Mouse (Mus musculus) bone marrow, adult 2 months (tissue): ENCODE data around the gene Ppan. TPM values are rescaled to one million over a fixed set of nuclear protein-coding genes. Genes with fewer than 3 reads are reported as not detected.

Source experiments
- H3K27ac ChIP-seq: fragments of 200-500 bp; 2 replicates; pipeline ENCODE4 v1.5.1; 2012; ENCODE audit warnings: low read depth, mild to moderate bottlenecking, control low read depth, inconsistent platforms, low read length; ENCODE audit not compliant: control insufficient read depth, poor library complexity, insufficient read depth
- H3K4me1 ChIP-seq: fragments of 200-500 bp; 2 replicates; pipeline ENCODE4 v1.6.1; 2011; ENCODE audit warnings: low read length; ENCODE audit not compliant: control insufficient read depth, insufficient read depth
- H3K4me3 ChIP-seq: fragments of 200-500 bp; replicated peaks from 2 replicates; pipeline ENCODE3; 2011; ENCODE audit warnings: mild to moderate bottlenecking, low read depth, low read length, control low read depth; ENCODE audit not compliant: control insufficient read depth
- CTCF ChIP-seq: fragments of 200-500 bp; IDR thresholded peaks from 2 replicates; pipeline ENCODE4 v1.5.1; 2011; ENCODE audit warnings: low read length, control low read depth; ENCODE audit not compliant: control insufficient read depth, insufficient read depth
- POLR2A ChIP-seq: fragments of 200-500 bp; IDR thresholded peaks from 2 replicates; pipeline ENCODE4 v1.6.1; 2011; ENCODE audit warnings: low read depth, mild to moderate bottlenecking, control low read depth, low read length, borderline replicate concordance; ENCODE audit not compliant: control insufficient read depth
- WGBS: fragments of 180-500 bp; shearing (Covaris S2); methylation state at CpG from one replicate; pipeline ENCODE4 v1.1.7; 2018; 5-methylcytosine and 5-hydroxymethylcytosine counted together
- polyA plus RNA-seq: library from polyadenylated mRNA; stranded (reverse); fragments of >200 nt; gene quantifications from 2 replicates; pipeline ENCODE4 v1.2.4, GENCODE M21; 2011; ENCODE audit warnings: low replicate concordance; ENCODE audit not compliant: missing spikeins, insufficient read depth, insufficient read length

The Ppan gene
- 41.9 and 69.7 TPM in 2 replicates for polyA plus RNA-seq

DNA sequence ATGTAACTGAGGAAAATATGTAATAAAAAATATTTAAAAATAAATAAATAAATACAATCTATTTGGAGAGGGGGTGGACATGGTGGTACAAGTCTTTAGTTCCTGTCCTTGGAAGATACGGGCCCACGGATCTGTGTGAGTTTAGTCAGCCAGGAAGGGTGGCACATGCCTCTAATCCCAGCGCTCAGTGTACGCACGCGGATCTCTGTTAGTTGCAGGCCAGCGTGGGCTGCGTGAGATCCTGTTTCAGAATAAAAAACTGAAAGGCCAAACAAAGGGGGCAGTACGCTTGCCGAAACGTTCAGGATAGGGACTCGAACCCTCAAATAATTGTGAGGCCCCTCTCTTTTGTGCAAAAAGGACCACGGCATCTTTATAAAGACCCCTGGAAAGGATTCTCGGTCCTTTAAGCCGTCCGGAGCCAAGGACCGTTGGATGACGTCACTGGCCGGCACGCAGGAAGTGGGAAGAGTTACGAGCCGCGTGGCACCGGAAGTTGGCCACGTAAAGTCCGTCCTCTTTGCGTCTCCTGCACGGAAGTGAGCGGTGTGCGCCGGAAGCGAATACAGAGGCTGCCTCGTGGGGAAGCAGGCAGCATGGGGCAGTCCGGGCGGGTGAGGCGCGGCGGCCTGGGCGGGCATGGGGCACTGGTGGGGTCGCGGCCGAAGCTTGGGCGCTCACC, at the start of gene Ppan:
TSS of gene Ppan (plus strand) at position 472 of the 682 bp plus-strand sequence.
- Histone ChIP-seq H3K27ac (peak within 1 kb of the TSS; percentile 68), H3K4me3 (peak within 1 kb of the TSS; percentile 84), H3K4me1 (peaks cover 2% of the 10 kb centered on the region; the same call in 1 of the 2 replicates)
- WGBS, result under 1% methylated on average over 43 of the region's 43 CpGs
- TF ChIP-seq CTCF (no peak), POLR2A (peak; percentile 83; the same call in 1 of the 2 replicates)

DNA sequence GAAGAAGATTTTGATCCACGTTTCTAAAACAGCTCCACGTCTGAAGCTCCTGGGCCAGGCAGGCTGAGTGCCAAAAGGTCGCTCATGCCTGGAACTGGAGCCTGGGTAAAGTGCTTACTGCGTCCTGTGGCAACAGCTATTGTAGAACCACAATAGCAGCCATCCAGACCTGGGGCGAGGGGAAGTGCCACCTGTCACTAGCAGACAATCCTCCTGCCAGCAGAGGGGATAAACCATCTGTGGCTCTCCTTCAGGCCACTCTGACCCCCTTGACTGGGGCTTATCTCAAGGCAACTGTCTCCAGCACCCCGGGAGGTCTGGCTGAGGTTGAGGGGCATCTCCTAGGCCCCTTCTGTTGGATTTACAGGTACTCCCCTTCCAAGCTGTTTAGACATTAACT, 49.0 kb upstream of the Ppan start:
- Histone ChIP-seq H3K4me1 (no peaks in the 10 kb centered on the region), H3K27ac (no peak overlapping the region), H3K4me3 (no peak overlapping the region)
- WGBS, result 62% methylated on average over 6 of the region's 6 CpGs
- TF ChIP-seq POLR2A, result no peak
- no peak for TF ChIP-seq CTCF

DNA sequence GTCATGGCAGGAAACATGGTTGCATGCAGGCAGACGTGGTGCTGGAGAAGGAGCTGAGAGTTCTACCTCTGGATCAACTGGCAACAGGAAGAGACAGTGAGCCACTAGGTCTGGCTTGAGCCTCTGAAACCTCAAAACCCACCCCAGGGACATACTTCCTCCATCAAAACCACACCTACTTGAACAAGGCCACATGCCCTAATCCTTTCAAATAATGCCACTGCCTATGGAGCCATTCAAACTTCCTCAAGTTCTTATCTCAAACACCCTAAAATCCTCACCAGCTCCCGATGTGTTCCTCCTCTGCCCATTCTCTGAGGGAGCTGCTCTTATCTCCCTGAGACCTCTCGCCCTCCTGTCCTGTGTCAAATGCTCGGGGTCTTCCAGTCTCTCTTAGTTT, 45.8 kb upstream of the Ppan start:
- TF ChIP-seq POLR2A, result no peak
- TF ChIP-seq CTCF, result no peak
- Histone ChIP-seq H3K4me3 (no peak overlapping the region), H3K4me1 (no peaks in the 10 kb centered on the region), H3K27ac (no peak overlapping the region)
- WGBS, result 19% methylated on average over 4 of the region's 4 CpGs

DNA sequence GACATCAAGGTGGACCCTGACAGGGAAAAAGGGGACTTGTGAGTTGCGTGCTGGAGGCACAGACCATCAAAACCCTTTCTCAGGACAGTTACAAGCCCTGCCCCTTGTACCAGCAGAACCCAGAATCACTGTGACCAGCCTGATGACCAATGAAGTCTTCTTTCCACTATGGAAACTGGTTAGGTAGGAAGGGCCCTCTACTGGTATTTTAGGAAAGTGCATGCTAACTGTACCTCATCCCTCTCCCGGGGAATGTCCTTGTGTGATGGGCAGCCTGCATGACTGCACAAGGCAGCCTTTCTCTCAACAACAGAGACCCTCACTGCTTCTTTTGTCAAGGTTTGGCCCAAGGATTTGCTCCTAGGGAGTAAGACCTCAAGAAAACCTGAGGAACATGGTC, 45.3 kb upstream of the Ppan start:
- Histone ChIP-seq H3K4me1 (no peaks in the 10 kb centered on the region), H3K4me3 (no peak overlapping the region), H3K27ac (no peak overlapping the region)
- no peak for TF ChIP-seq POLR2A
- TF ChIP-seq CTCF, result no peak
- 28% methylated on average over 2 of the region's 2 CpGs for WGBS

DNA sequence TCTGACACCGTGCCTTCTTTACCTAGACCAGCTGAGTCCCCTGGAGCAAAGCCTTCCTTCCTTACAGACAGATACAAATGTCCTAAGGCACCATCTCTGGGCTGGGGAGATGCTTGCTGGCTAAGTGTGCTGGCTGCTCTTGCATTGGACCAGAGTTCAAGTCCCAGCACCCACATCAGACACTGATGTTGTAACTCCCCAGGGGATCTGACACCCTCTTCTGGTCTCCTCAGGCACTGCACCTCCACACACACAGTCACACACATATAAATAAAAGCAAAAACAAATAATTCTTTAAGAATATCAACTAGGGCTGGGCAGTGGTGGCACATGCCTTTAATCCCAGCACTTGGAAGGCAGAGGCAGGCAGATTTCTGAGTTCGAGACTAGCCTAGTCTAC, 37.8 kb upstream of the Ppan start:
- H3K4me1 ChIP-seq, result no peaks in the 10 kb centered on the region
- H3K27ac ChIP-seq, result no peak overlapping the region
- TF ChIP-seq POLR2A (no peak), CTCF (no peak)
- H3K4me3 ChIP-seq, result no peak overlapping the region
- 80% methylated on average over 2 of the region's 2 CpGs for WGBS

DNA sequence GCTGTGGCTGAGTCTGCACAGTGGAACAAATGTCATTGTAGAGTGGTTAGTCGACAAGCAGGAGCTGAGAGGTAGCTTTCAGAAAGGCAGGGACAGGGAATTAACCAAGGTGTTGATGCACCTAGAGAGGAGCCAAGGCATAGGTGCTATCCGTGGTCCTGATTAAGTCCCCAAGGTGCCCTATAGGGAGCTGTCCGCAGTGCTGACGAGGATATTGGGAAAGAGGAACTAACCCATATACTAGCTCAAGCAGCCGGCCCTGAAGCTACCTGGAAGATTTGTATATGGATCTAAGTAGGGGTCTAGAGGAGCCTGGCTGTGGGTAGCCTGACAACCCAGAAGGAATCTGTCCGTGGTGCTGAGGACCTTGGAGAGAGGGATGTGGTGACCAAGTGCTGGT, 30.8 kb upstream of the Ppan start:
- TF ChIP-seq CTCF, result peak; percentile 9; the same call in 1 of the 2 replicates
- no peak for TF ChIP-seq POLR2A
- Histone ChIP-seq H3K4me1 (no peaks in the 10 kb centered on the region), H3K27ac (no peak overlapping the region), H3K4me3 (no peak overlapping the region)
- 5% methylated on average over 6 of the region's 6 CpGs for WGBS

DNA sequence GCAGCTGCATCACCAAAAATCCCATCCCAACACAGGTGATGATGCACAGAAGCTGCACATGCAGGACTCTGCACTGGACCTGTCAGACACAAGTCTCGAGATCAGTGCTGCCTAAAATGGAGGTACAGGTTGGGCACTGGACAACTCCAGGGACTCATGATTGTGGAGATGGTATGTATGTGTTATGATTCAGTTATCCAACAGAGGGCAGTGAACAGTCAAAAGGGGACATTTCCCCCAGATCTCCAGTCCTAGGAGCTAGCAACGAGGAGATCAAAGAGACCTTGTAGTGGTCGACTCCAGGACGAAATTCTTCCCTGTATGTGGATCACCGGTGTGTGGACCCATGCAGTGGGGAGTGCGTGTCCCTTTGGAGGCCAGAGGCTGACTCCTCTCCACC, 28.0 kb upstream of the Ppan start:
- no peak overlapping the region for H3K27ac ChIP-seq
- no peaks in the 10 kb centered on the region for H3K4me1 ChIP-seq
- WGBS, result 38% methylated on average over 6 of the region's 6 CpGs
- TF ChIP-seq POLR2A (no peak), CTCF (no peak)
- no peak overlapping the region for H3K4me3 ChIP-seq

DNA sequence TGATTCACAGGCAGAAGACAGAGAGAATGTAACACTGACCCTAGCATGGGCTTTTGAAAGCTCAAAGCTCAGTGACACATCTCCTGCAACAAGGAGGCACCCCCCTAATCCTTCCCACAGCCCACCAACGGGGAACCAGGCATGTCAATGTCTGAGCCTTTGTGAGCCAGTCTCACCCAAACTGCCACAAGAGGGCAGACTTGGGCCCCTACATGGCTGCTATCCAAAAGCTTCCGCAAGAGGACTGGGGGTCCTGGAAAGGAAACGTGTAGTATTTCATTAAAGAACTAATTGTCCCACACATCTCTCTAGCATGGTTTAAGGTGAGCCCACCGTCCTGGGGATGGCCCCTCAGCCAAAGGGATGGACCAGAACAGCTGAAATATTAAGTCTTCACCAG, 26.2 kb upstream of the Ppan start:
- no peak for TF ChIP-seq POLR2A
- peak; percentile 55 for TF ChIP-seq CTCF
- Histone ChIP-seq H3K27ac (no peak overlapping the region), H3K4me1 (no peaks in the 10 kb centered on the region), H3K4me3 (no peak overlapping the region)
- 8% methylated on average over 4 of the region's 4 CpGs for WGBS

DNA sequence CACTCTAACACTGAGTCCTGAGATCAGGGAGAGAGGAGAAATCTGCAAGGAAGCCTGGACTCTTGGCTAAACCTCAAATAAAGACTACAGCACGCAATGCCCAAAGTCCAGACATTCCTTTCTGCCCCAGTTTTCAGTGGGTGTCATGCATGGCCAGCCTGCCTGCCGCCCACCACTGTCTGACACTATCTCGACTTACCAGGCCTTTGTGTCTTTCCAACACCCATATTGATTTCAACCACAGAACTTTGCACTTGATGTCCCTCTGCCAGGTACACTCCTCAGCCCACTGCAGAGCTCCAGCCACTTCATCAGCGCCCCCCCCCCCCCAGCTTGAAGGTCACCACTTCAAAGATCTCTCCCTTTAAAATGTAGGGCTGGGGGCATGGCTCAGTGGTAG, 25.8 kb upstream of the Ppan start:
- TF ChIP-seq CTCF, result no peak
- Histone ChIP-seq H3K4me3 (no peak overlapping the region), H3K4me1 (no peaks in the 10 kb centered on the region), H3K27ac (no peak overlapping the region)
- WGBS, result 51% methylated on average over 4 of the region's 4 CpGs
